Mouse (Mus musculus) common myeloid progenitor, adult 5-6 weeks (primary cell): Measurements from ENCODE around the gene D430042O09Rik. TPM values are rescaled to one million over a fixed set of nuclear protein-coding genes. Genes with fewer than 3 reads are reported as not detected.

Experiments
- total RNA-seq: library from RNA; stranded (forward); fragments of 200-1000, 187-1606 nt; gene quantifications from 2 replicates; pipeline ENCODE4 v1.2.3, GENCODE M21; 2017

The D430042O09Rik gene
- total RNA-seq, 1 experiment from 2014 or later, result 8.6 TPM

Other genes with a start within 250 kb of the D430042O09Rik start
- 75.2 and 99.7 TPM in 2 replicates for gene Nsmce1, start 216.3 kb upstream of the D430042O09Rik start, total RNA-seq
- 21.2 and 23.0 TPM in 2 replicates for gene Il4ra, start 155.8 kb upstream of the D430042O09Rik start, total RNA-seq
- gene Il21r, start 104.5 kb upstream of the D430042O09Rik start, total RNA-seq, result 3.3 TPM in 2 replicates
- 33.7 and 52.9 TPM in 2 replicates for gene Gtf3c1, start 108 bp upstream of the D430042O09Rik start, total RNA-seq